In the genomic region with DNA sequence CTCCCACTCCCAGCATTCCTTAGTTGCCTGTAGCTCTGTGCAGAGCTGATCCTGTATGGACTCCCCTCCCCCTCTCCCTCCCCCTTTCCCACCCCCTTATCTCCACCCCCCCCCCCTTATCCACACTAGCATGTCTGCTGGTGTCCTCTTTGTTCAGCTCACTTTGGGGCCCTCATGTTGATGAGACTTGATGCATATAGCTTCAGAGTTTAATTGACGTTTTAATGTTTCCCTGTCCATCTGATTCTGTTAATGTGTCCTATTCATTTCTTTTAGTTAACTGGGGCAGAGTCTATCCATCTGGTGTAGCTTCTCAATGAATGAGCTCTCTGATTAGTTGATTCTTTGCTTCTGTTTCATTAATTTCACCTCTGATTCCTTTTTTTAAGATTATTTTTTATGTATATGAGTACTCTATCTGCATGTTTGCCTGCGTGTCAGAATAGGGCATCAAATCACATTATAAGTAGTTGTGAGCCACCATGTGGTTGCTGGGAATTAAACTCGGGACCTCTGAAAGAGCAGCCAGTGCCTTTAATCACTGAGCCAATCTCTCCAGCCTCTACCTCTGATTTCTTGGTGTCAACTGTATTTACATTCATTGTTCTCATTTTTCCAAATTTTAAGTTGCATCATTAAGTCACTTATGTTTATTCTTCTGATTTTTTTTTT, we compare ENCODE assay signal across 27 mouse cellular contexts.
DNase-seq lines count a peak whose midpoint lies in the region; ATAC-seq and TF ChIP-seq lines count a peak whose summit lies in the region.
"Had no signal": no experiment of that assay in that cellular context is flagged by ENCODE, and none has a peak within 500 bp of the region (broad histone marks: within the 10 kb centered on the region; RNA-seq: fewer than 3 reads in every experiment).

No protein-coding gene starts in this region.

- no peaks in the 10 kb centered on the region for H3K36me3 ChIP-seq in forebrain, embryonic 13.5 days (ENCODE audit: poor library complexity, severe bottlenecking)
- H3K36me3 ChIP-seq in forebrain, embryonic 11.5 days (ENCODE audit: control insufficient read depth, insufficient read depth, low read length) = no peaks in the 10 kb centered on the region
- no peaks in the 10 kb centered on the region for H3K36me3 ChIP-seq in kidney, postnatal 0 days (ENCODE audit: insufficient read depth, low read length)
- H3K36me3 ChIP-seq in kidney, embryonic 16.5 days (ENCODE audit: insufficient read depth, low read length) = no peaks in the 10 kb centered on the region
- no peaks in the 10 kb centered on the region for H3K36me3 ChIP-seq in forebrain, postnatal 0 days (ENCODE audit: insufficient read depth)
- H3K36me3 ChIP-seq: embryonic facial prominence, embryonic 10.5 days; embryonic facial prominence, embryonic 15.5 days; G1E; heart, embryonic 12.5 days; hindbrain, embryonic 15.5 days; kidney, embryonic 15.5 days; limb, embryonic 10.5 days; limb, embryonic 15.5 days; liver, embryonic 13.5 days had no signal

- WGBS in forebrain, embryonic 13.5 days = 57% methylated on average over 3 of the region's 3 CpGs
- WGBS in forebrain, embryonic 11.5 days = 59% methylated on average over 3 of the region's 3 CpGs
- 59% methylated on average over 3 of the region's 3 CpGs for WGBS in kidney, postnatal 0 days
- 70% methylated on average over 3 of the region's 3 CpGs for WGBS in kidney, embryonic 16.5 days
- WGBS in forebrain, postnatal 0 days = 39% methylated on average over 3 of the region's 3 CpGs

- no peak overlapping the region for H3K27ac ChIP-seq in forebrain, embryonic 13.5 days
- no peak overlapping the region for H3K27ac ChIP-seq in forebrain, embryonic 11.5 days (ENCODE audit: low read depth, low read length)
- no peak overlapping the region for H3K27ac ChIP-seq in kidney, postnatal 0 days
- H3K27ac ChIP-seq in kidney, embryonic 16.5 days (ENCODE audit: low read length) = no peak overlapping the region
- H3K27ac ChIP-seq in forebrain, postnatal 0 days (ENCODE audit: low read depth, low read length) = no peak overlapping the region
- H3K27ac ChIP-seq: embryonic facial prominence, embryonic 10.5 days; embryonic facial prominence, embryonic 15.5 days; heart, adult 2 months; hindbrain, embryonic 15.5 days; kidney, embryonic 15.5 days; limb, embryonic 10.5 days; limb, embryonic 15.5 days; liver, embryonic 13.5 days had no signal

- H3K27me3 ChIP-seq in forebrain, embryonic 13.5 days = no peaks in the 10 kb centered on the region
- no peaks in the 10 kb centered on the region for H3K27me3 ChIP-seq in forebrain, embryonic 11.5 days (ENCODE audit: control insufficient read depth, insufficient read depth, low read length)
- H3K27me3 ChIP-seq in kidney, postnatal 0 days (ENCODE audit: insufficient read depth, low read length) = no peaks in the 10 kb centered on the region
- no peaks in the 10 kb centered on the region for H3K27me3 ChIP-seq in kidney, embryonic 16.5 days (ENCODE audit: insufficient read depth, low read length)
- H3K27me3 ChIP-seq in forebrain, postnatal 0 days (ENCODE audit: insufficient read depth, low read length) = no peaks in the 10 kb centered on the region
- H3K27me3 ChIP-seq: embryonic facial prominence, embryonic 15.5 days; heart, embryonic 12.5 days; hindbrain, embryonic 15.5 days; kidney, embryonic 15.5 days; limb, embryonic 15.5 days; liver, embryonic 13.5 days had no signal

- H3K9me3 ChIP-seq in forebrain, embryonic 13.5 days (replicated peaks) = no peaks in the 10 kb centered on the region
- H3K9me3 ChIP-seq in forebrain, embryonic 11.5 days (ENCODE audit: control insufficient read depth, low read length) = peaks cover 3% of the 10 kb centered on the region; the same call in 1 of the 2 replicates
- no peaks in the 10 kb centered on the region for H3K9me3 ChIP-seq in kidney, postnatal 0 days (replicated peaks; ENCODE audit: low read length)
- 0 out of 2 replicates have a peak, but pooled peaks cover 4% of the 10 kb centered on the region for H3K9me3 ChIP-seq in kidney, embryonic 16.5 days (ENCODE audit: low read length)
- no peaks in the 10 kb centered on the region for H3K9me3 ChIP-seq in forebrain, postnatal 0 days (ENCODE audit: low read length)
- H3K9me3 ChIP-seq: embryonic facial prominence, embryonic 10.5 days; embryonic facial prominence, embryonic 15.5 days; G1E; heart, embryonic 12.5 days; hindbrain, embryonic 15.5 days; limb, embryonic 10.5 days; limb, embryonic 15.5 days; liver, embryonic 13.5 days had no signal

- H3K4me2 ChIP-seq in forebrain, embryonic 13.5 days = no peak overlapping the region
- H3K4me2 ChIP-seq in forebrain, embryonic 11.5 days (ENCODE audit: low read depth, low read length, severe bottlenecking) = no peak overlapping the region
- no peak overlapping the region for H3K4me2 ChIP-seq in kidney, postnatal 0 days (ENCODE audit: low read length)
- H3K4me2 ChIP-seq in kidney, embryonic 16.5 days (replicated peaks; ENCODE audit: low read depth, low read length) = no peak overlapping the region
- H3K4me2 ChIP-seq in forebrain, postnatal 0 days (ENCODE audit: low read depth) = no peak overlapping the region
- H3K4me2 ChIP-seq: embryonic facial prominence, embryonic 15.5 days; heart, embryonic 12.5 days; hindbrain, embryonic 15.5 days; kidney, embryonic 15.5 days; limb, embryonic 15.5 days; liver, embryonic 13.5 days; midbrain, embryonic 11.5 days had no signal

- TF ChIP-seq CTCF in kidney, postnatal 0 days (IDR thresholded peaks at IDR 0.05; ENCODE audit: low read depth) = 0 out of 2 replicates have a peak, but pooled peaks have one; percentile 13
- TF ChIP-seq CTCF in forebrain, postnatal 0 days (IDR thresholded peaks at IDR 0.05; ENCODE audit: low read depth) = no peak; the same call in 1 of the 2 replicates

- no peak overlapping the region for H3K9ac ChIP-seq in forebrain, embryonic 13.5 days
- H3K9ac ChIP-seq in forebrain, embryonic 11.5 days (ENCODE audit: low read length) = no peak overlapping the region
- H3K9ac ChIP-seq in kidney, postnatal 0 days (ENCODE audit: low read depth, low read length) = no peak overlapping the region
- H3K9ac ChIP-seq in kidney, embryonic 16.5 days (replicated peaks; ENCODE audit: low read length) = no peak overlapping the region
- H3K9ac ChIP-seq in forebrain, postnatal 0 days = no peak overlapping the region
- H3K9ac ChIP-seq: embryonic facial prominence, embryonic 15.5 days; heart, embryonic 12.5 days; hindbrain, embryonic 15.5 days; kidney, embryonic 15.5 days; limb, embryonic 15.5 days; liver, embryonic 13.5 days had no signal

- H3K4me1 ChIP-seq in forebrain, embryonic 13.5 days = 0 out of 2 replicates have a peak, but pooled peaks cover 3% of the 10 kb centered on the region
- no peaks in the 10 kb centered on the region for H3K4me1 ChIP-seq in forebrain, embryonic 11.5 days (replicated peaks; ENCODE audit: control insufficient read depth, insufficient read depth, low read length)
- H3K4me1 ChIP-seq in kidney, postnatal 0 days (replicated peaks; ENCODE audit: insufficient read depth, low read length) = no peaks in the 10 kb centered on the region
- no peaks in the 10 kb centered on the region for H3K4me1 ChIP-seq in kidney, embryonic 16.5 days (ENCODE audit: insufficient read depth, low read length)
- H3K4me1 ChIP-seq in forebrain, postnatal 0 days (ENCODE audit: insufficient read depth) = no peaks in the 10 kb centered on the region
- H3K4me1 ChIP-seq: embryonic facial prominence, embryonic 10.5 days; embryonic facial prominence, embryonic 15.5 days; heart, embryonic 12.5 days; hindbrain, embryonic 15.5 days; kidney, embryonic 15.5 days; limb, embryonic 10.5 days; limb, embryonic 15.5 days; liver, embryonic 13.5 days had no signal

- no peak for DNase-seq in forebrain, embryonic 11.5 days (ENCODE audit: low spot score)
- DNase-seq in kidney, postnatal 0 days (ENCODE audit: low spot score) = no peak
- DNase-seq in 3T3-L1 (ENCODE audit: low read depth, low spot score) = peak; percentile 4
- no peak for DNase-seq in forebrain, postnatal 0 days
- no peak for DNase-seq in neural tube, embryonic 10.5 days (ENCODE audit: extremely low spot score, low spot score)
- DNase-seq in thymus, postnatal 25 days = no peak
- DNase-seq: adrenal gland, postnatal 25 days; cerebellum, adult 18-20 months; heart, adult 2 months; kidney, adult 18-20 months; kidney, postnatal 4 days; liver, embryonic 13.5 days; lung, adult 18-20 months; spleen, adult 18-20 months; thymus, adult 2 months had no signal

- peak; percentile 70 for ATAC-seq in forebrain, embryonic 13.5 days
- ATAC-seq in forebrain, embryonic 11.5 days (replicated peaks; ENCODE audit: low FRiP score) = no peak
- ATAC-seq in kidney, postnatal 0 days (replicated peaks; ENCODE audit: low FRiP score, low read depth) = no peak
- no peak for ATAC-seq in kidney, embryonic 16.5 days (ENCODE audit: low FRiP score, low TSS enrichment)
- ATAC-seq in forebrain, postnatal 0 days = peak; percentile 55; the same call in 1 of the 2 replicates
- ATAC-seq: Patski had no signal

- no peak overlapping the region for H3K4me3 ChIP-seq in forebrain, embryonic 13.5 days
- no peak overlapping the region for H3K4me3 ChIP-seq in forebrain, embryonic 11.5 days (ENCODE audit: low read depth, low read length)
- H3K4me3 ChIP-seq in kidney, postnatal 0 days (replicated peaks; ENCODE audit: low read depth, low read length) = no peak overlapping the region
- H3K4me3 ChIP-seq in kidney, embryonic 16.5 days (ENCODE audit: low read length) = no peak overlapping the region
- no peak overlapping the region for H3K4me3 ChIP-seq in forebrain, postnatal 0 days (ENCODE audit: low read depth, low read length)
- H3K4me3 ChIP-seq: embryonic facial prominence, embryonic 10.5 days; embryonic facial prominence, embryonic 15.5 days; heart, adult 2 months; heart, embryonic 12.5 days; hindbrain, embryonic 15.5 days; kidney, embryonic 15.5 days; limb, embryonic 10.5 days; limb, embryonic 15.5 days; liver, embryonic 13.5 days had no signal

Comparison
In these comparisons a context has a peak if more than half of its experiments do, and no peak if none do; other contexts are left out.
1. ATAC-seq: peak in forebrain, embryonic 13.5 days (single experiment) and forebrain, postnatal 0 days (single experiment); none in forebrain, embryonic 11.5 days (single experiment), kidney, postnatal 0 days (single experiment) and kidney, embryonic 16.5 days (single experiment).